Mouse (Mus musculus) spleen, postnatal 4 days (tissue): Measurements from ENCODE around the gene Atp9a.

ENCODE experiments used
- DNase-seq, 2 experiments: peaks; one replicate each; pipeline ENCODE4 v3.0.0; 2022; ENCODE audit warnings: low spot score in 2 of 2

Gene Atp9a

GRCm38 (mm10) chr2:168643524-168644177 lies 98.6 kb downstream of the Atp9a start:
- no peak for DNase-seq

- DNase-seq = no peak
These were observed 100.0 kb downstream of the Atp9a start for GRCm38 (mm10) chr2:168642187-168642586.

GRCm38 (mm10) chr2:168640460-168640859 lies 101.7 kb downstream of the Atp9a start:
- no peak for DNase-seq

- no peak for DNase-seq
These were observed 107.3 kb downstream of the Atp9a start for GRCm38 (mm10) chr2:168634881-168635280.

GRCm38 (mm10) chr2:168633301-168633816 lies 108.8 kb downstream of the Atp9a start:
- DNase-seq = no peak

- DNase-seq = no peak
These were observed 109.7 kb downstream of the Atp9a start for GRCm38 (mm10) chr2:168632543-168632942.

- DNase-seq = peak; percentile 69 to 89
These were observed 113.4 kb downstream of the Atp9a start for GRCm38 (mm10) chr2:168628787-168629186.

GRCm38 (mm10) chr2:168627829-168628770 lies 114.1 kb downstream of the Atp9a start:
- DNase-seq = no peak

GRCm38 (mm10) chr2:168626385-168626784 lies 115.8 kb downstream of the Atp9a start:
- DNase-seq = no peak

- no peak for DNase-seq
These were observed 117.1 kb downstream of the Atp9a start for GRCm38 (mm10) chr2:168625091-168625490.

GRCm38 (mm10) chr2:168621111-168621802 lies 121.0 kb downstream of the Atp9a start:
- no peak for DNase-seq

- no peak for DNase-seq
These were observed 123.9 kb downstream of the Atp9a start for GRCm38 (mm10) chr2:168618205-168618717.

GRCm38 (mm10) chr2:168615160-168615559 lies 127.0 kb downstream of the Atp9a start:
- no peak for DNase-seq

GRCm38 (mm10) chr2:168614170-168614872 lies 127.9 kb downstream of the Atp9a start:
- no peak for DNase-seq

GRCm38 (mm10) chr2:168613092-168613880 lies 128.9 kb downstream of the Atp9a start:
- DNase-seq = no peak

GRCm38 (mm10) chr2:168610941-168611340 lies 131.3 kb downstream of the Atp9a start:
- DNase-seq = no peak

- DNase-seq = no peak
These were observed 132.5 kb downstream of the Atp9a start for GRCm38 (mm10) chr2:168609653-168610248.

- DNase-seq = no peak
These were observed 134.1 kb downstream of the Atp9a start for GRCm38 (mm10) chr2:168608125-168608564.

GRCm38 (mm10) chr2:168604655-168605070 lies 137.5 kb downstream of the Atp9a start:
- DNase-seq = no peak

GRCm38 (mm10) chr2:168602387-168602741 lies 139.8 kb downstream of the Atp9a start:
- no peak for DNase-seq
